Mouse (Mus musculus): ENCODE results near the gene Nfil3. TPM values are rescaled to one million over a fixed set of nuclear protein-coding genes. Genes with fewer than 3 reads are reported as not detected.

Nfil3 gene
- polyA plus RNA-seq, 1 experiment from 2014 or later: 15.8 TPM

GRCm38 (mm10) chr13:52986215-52986780 lies 5.4 kb upstream of the Nfil3 start:
- no peak overlapping the region for H3K9ac ChIP-seq (ENCODE audit: low read depth, low read length)
- no peaks in the 10 kb centered on the region for H3K36me3 ChIP-seq (ENCODE audit: control insufficient read depth, insufficient read depth)
- H3K4me2 ChIP-seq (replicated peaks; ENCODE audit: low read depth): no peak overlapping the region
- TF ChIP-seq CTCF (IDR thresholded peaks at IDR 0.05; ENCODE audit: low read depth): no peak
- H3K9me3 ChIP-seq (ENCODE audit: control insufficient read depth): no peaks in the 10 kb centered on the region
- ATAC-seq: no peak
- no peak overlapping the region for H3K4me3 ChIP-seq (ENCODE audit: low read depth, low read length)
- H3K27me3 ChIP-seq (replicated peaks; ENCODE audit: control insufficient read depth, insufficient read depth, low read length): no peaks in the 10 kb centered on the region
- WGBS: 71% methylated on average over 10 of the region's 10 CpGs
- H3K27ac ChIP-seq (ENCODE audit: low read depth, low read length): no peak overlapping the region
- H3K4me1 ChIP-seq (replicated peaks; ENCODE audit: control insufficient read depth, insufficient read depth, low read length): 0 out of 2 replicates have a peak, but pooled peaks cover 4% of the 10 kb centered on the region

GRCm38 (mm10) chr13:52985508-52986214 lies 4.8 kb upstream of the Nfil3 start:
- no peak overlapping the region for H3K4me3 ChIP-seq (ENCODE audit: low read depth, low read length)
- no peaks in the 10 kb centered on the region for H3K9me3 ChIP-seq (ENCODE audit: control insufficient read depth)
- WGBS: 78% methylated on average over 12 of the region's 12 CpGs
- no peak for ATAC-seq
- no peaks in the 10 kb centered on the region for H3K36me3 ChIP-seq (ENCODE audit: control insufficient read depth, insufficient read depth)
- no peak overlapping the region for H3K9ac ChIP-seq (ENCODE audit: low read depth, low read length)
- no peak overlapping the region for H3K27ac ChIP-seq (ENCODE audit: low read depth, low read length)
- no peak for TF ChIP-seq CTCF (IDR thresholded peaks at IDR 0.05; ENCODE audit: low read depth)
- H3K4me1 ChIP-seq (replicated peaks; ENCODE audit: control insufficient read depth, insufficient read depth, low read length): 0 out of 2 replicates have a peak, but pooled peaks cover 4% of the 10 kb centered on the region
- no peak overlapping the region for H3K4me2 ChIP-seq (replicated peaks; ENCODE audit: low read depth)
- H3K27me3 ChIP-seq (replicated peaks; ENCODE audit: control insufficient read depth, insufficient read depth, low read length): no peaks in the 10 kb centered on the region

GRCm38 (mm10) chr13:52982703-52983102 lies 1.8 kb upstream of the Nfil3 start:
- H3K36me3 ChIP-seq (ENCODE audit: control insufficient read depth, insufficient read depth): no peaks in the 10 kb centered on the region
- H3K9me3 ChIP-seq (ENCODE audit: control insufficient read depth): no peaks in the 10 kb centered on the region
- peak overlapping the region; percentile 97; the same call in 1 of the 2 replicates for H3K4me3 ChIP-seq (ENCODE audit: low read depth, low read length)
- peak; percentile 92 for TF ChIP-seq CTCF (IDR thresholded peaks at IDR 0.05; ENCODE audit: low read depth)
- peaks cover 6% of the 10 kb centered on the region; the same call in 1 of the 2 replicates for H3K4me1 ChIP-seq (replicated peaks; ENCODE audit: control insufficient read depth, insufficient read depth, low read length)
- under 1% methylated on average over 12 of the region's 12 CpGs for WGBS
- peak overlapping the region; percentile 98 for H3K4me2 ChIP-seq (replicated peaks; ENCODE audit: low read depth)
- H3K9ac ChIP-seq (ENCODE audit: low read depth, low read length): no peak overlapping the region
- no peak overlapping the region for H3K27ac ChIP-seq (ENCODE audit: low read depth, low read length)
- no peak for ATAC-seq
- no peaks in the 10 kb centered on the region for H3K27me3 ChIP-seq (replicated peaks; ENCODE audit: control insufficient read depth, insufficient read depth, low read length)

GRCm38 (mm10) chr13:52981441-52982281 lies 788 bp upstream of the Nfil3 start:
- H3K27ac ChIP-seq (ENCODE audit: low read depth, low read length): peak overlapping the region; percentile 97
- no peak for TF ChIP-seq CTCF (IDR thresholded peaks at IDR 0.05; ENCODE audit: low read depth)
- H3K4me3 ChIP-seq (ENCODE audit: low read depth, low read length): peak overlapping the region; percentile 97
- H3K9ac ChIP-seq (ENCODE audit: low read depth, low read length): peak overlapping the region; percentile 94
- H3K36me3 ChIP-seq (ENCODE audit: control insufficient read depth, insufficient read depth): no peaks in the 10 kb centered on the region
- ATAC-seq: peak; percentile 59
- no peaks in the 10 kb centered on the region for H3K27me3 ChIP-seq (replicated peaks; ENCODE audit: control insufficient read depth, insufficient read depth, low read length)
- no peaks in the 10 kb centered on the region for H3K9me3 ChIP-seq (ENCODE audit: control insufficient read depth)
- H3K4me1 ChIP-seq (replicated peaks; ENCODE audit: control insufficient read depth, insufficient read depth, low read length): peaks cover 15% of the 10 kb centered on the region; the same call in 1 of the 2 replicates
- peak overlapping the region; percentile 98 for H3K4me2 ChIP-seq (replicated peaks; ENCODE audit: low read depth)
- WGBS: under 1% methylated on average over 51 of the region's 51 CpGs

GRCm38 (mm10) chr13:52980211-52980950 lies 492 bp downstream of the Nfil3 start:
- ATAC-seq: peak; percentile 53
- under 1% methylated on average over 74 of the region's 77 CpGs for WGBS
- Histone ChIP-seq H3K4me2 (replicated peaks; ENCODE audit: low read depth) (peak overlapping the region; percentile 98), H3K27me3 (replicated peaks; ENCODE audit: control insufficient read depth, insufficient read depth, low read length) (no peaks in the 10 kb centered on the region), H3K4me3 (ENCODE audit: low read depth, low read length) (peak overlapping the region; percentile 97), H3K4me1 (replicated peaks; ENCODE audit: control insufficient read depth, insufficient read depth, low read length) (peaks cover 20% of the 10 kb centered on the region; the same call in 1 of the 2 replicates), H3K27ac (ENCODE audit: low read depth, low read length) (peak overlapping the region; percentile 97), H3K36me3 (ENCODE audit: control insufficient read depth, insufficient read depth) (no peaks in the 10 kb centered on the region), H3K9ac (ENCODE audit: low read depth, low read length) (peak overlapping the region; percentile 94), H3K9me3 (ENCODE audit: control insufficient read depth) (no peaks in the 10 kb centered on the region)
- peak; percentile 28; the same call in 1 of the 2 replicates for TF ChIP-seq CTCF (IDR thresholded peaks at IDR 0.05; ENCODE audit: low read depth)
